Mouse (Mus musculus): Measurements from ENCODE around the gene Tspan9.

GRCm38 (mm10) chr6:128106154-128106553, 37.2 kb downstream of the Tspan9 start:
- TF ChIP-seq POLR2A (IDR thresholded peaks at IDR 0.05; ENCODE audit: low read depth, low read length) (no peak), CTCF (IDR thresholded peaks at IDR 0.05; ENCODE audit: extremely low read depth, insufficient read depth, insufficient read length, insufficient replicate concordance) (no peak)
